Mouse (Mus musculus): ENCODE measurements around the gene Faap20.
A peak's percentile ranks its signal among the peaks of the same experiment; 100 is the strongest.

Faap20 gene

GRCm38 (mm10) chr4:155220213-155221100, 29.1 kb upstream of the Faap20 start:
- no peak for DNase-seq (ENCODE audit: low read depth in 1 of 2, low spot score in 2 of 2)

DNA sequence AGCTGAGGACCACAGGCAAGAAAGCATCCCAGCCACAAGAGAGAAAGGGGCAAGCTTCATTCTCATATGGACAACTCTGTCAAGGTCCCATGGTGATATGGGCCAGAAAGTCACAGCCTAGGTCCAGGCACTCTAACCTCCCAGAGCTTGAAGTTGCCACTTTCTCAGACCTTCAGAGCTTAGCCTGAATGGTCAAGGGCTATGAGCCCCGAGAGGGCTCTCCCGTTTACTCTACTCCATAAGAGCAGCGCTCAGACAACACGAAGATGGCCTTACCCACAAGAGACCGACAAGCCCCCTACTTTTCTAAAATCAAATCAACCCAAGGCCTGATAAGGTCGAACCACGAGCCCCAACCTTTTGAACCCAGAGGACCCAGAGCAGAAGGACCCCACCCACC, 28.5 kb upstream of the Faap20 start:
- DNase-seq (ENCODE audit: low read depth in 1 of 2, low spot score in 2 of 2): no peak

DNA sequence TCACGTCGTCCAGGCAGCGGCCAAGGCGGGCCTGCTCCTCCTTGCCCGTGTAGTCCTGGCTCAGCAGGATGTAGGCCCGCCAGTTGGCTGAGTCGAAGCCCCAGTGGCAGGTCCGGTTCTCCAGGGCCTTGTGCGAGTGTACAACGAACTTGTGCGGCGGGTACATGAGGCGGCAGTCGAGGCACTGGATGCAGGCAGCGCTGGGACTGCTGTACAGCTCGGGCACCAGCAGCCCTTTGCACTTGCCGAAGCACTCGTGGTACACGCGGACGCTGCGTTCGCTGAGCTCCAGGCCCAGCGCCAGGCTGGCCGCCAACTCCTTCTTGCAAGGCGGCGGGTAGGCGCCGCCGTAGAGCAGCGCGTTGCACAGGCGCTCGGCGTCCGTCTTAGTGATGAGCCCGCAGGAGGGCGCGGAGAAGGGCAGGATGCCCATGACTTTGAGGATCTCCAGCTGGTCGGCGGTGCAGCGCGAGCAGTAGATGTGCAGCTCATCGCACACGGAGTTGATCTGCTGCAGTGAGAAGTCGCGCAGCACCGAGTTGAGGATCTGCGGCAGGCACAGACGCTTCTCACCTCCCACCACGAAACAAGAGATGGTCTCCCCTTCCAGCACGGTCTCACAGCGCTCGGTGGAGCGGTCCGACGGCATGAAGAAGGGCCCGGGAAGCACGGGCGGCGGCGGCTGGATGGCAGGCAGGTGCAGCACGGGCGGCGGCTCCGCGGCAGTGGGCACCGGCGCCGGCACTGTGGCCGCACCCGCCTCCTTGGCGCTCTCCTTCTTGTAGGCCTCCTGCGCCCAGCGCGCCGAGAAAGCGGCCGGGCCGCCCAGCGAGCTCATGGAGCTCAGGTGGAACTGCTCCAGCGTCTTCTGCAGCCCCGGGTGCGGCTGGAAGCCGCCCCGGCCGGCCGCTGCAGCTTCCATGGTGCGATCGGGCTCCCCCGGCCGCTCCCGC, 27.7 kb upstream of the Faap20 start:
- DNase-seq (ENCODE audit: low read depth in 1 of 2, low spot score in 2 of 2): peak in 1 of 2 experiments; percentile 23

DNA sequence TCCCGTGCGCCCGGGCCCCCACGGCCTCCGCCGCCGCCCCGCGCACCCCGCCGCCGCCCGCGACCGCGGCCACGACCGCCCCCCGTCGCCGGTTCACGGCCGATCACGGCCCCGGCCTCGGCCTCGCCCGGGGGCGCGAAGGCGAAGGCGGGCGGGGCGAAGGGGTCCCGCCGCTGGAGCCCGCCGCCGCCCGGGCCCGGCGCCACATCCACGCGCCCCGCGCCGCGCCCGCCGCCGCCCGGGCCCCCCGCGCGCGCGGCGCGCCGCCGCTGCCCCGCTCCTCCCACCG, 27.1 kb upstream of the Faap20 start, which contains the start of gene Ski:
Gene Ski (minus strand): TSS at position 41 of the 289 bp plus-strand sequence.
- DNase-seq (ENCODE audit: low read depth in 1 of 2, low spot score in 2 of 2): no peak

DNA sequence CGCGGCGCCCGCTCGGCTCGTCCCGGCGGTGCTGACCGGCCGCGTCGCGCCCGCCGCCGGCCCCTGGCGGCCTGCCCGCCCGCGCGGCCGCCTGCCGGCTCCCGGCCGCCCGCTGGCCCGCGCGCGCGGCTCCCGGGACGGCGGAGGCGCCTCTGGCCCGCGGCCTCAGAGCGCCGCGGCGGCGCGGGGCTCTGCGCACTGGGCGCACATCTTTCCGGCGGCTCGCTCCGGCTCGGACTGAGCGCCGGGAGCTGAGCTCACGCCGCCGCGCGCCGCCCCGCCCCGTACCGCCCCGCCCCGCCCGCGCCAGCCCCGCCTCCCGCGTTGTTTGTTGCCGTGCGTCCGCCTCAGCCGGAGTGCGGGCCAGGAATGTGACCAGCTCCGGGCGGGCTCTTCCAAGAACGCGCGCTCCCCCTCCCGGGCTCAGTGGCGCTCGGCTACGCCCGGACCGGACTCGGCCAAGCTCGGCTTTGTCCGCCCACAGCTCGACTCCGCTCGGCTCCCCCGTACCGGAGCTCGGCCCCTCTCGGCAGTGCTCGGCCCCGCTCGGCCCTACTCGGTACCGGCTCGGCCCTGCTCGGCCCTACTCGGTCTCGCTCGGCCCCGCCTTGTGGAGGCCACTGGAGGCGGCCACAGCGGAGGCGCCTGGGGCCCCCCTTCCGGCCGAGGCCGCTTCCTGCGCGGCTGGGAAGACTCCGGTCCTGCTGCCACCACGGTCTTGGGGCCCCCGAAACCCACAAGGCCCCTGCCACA, 26.6 kb upstream of the Faap20 start:
- DNase-seq (ENCODE audit: low read depth in 1 of 2, low spot score in 2 of 2): peak; percentile 97 to 99

GRCm38 (mm10) chr4:155223594-155224528, 25.7 kb upstream of the Faap20 start:
- DNase-seq (ENCODE audit: low read depth in 1 of 2, low spot score in 2 of 2): no peak

GRCm38 (mm10) chr4:155225918-155226317, 23.7 kb upstream of the Faap20 start:
- DNase-seq (ENCODE audit: low read depth in 1 of 2, low spot score in 2 of 2): no peak

GRCm38 (mm10) chr4:155227986-155228385, 21.6 kb upstream of the Faap20 start:
- DNase-seq (ENCODE audit: low read depth in 1 of 2, low spot score in 2 of 2): no peak

DNA sequence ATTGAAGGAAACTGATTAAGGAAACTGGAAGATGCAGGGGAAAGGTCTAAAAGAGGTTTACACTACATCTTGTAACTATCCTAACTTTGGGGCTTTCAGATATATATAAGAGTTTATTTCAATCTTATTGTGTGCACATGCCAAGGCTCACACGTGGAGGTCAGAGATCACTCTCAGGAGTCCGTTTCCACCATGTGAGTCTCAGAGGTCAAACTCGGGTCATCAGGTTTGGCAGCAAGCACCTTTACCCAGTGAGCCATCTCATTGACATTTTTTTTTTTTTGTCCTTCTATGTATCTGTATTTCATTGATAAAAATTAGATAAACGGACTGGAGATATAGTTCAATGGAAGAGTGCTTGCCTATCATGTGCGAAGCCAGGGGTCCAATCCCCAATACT, 21.1 kb upstream of the Faap20 start:
- no peak for DNase-seq (ENCODE audit: low read depth in 1 of 2, low spot score in 2 of 2)

- no peak for DNase-seq (ENCODE audit: low read depth in 1 of 2, low spot score in 2 of 2)
These were observed 15.7 kb upstream of the Faap20 start for GRCm38 (mm10) chr4:155233878-155234277.

DNA sequence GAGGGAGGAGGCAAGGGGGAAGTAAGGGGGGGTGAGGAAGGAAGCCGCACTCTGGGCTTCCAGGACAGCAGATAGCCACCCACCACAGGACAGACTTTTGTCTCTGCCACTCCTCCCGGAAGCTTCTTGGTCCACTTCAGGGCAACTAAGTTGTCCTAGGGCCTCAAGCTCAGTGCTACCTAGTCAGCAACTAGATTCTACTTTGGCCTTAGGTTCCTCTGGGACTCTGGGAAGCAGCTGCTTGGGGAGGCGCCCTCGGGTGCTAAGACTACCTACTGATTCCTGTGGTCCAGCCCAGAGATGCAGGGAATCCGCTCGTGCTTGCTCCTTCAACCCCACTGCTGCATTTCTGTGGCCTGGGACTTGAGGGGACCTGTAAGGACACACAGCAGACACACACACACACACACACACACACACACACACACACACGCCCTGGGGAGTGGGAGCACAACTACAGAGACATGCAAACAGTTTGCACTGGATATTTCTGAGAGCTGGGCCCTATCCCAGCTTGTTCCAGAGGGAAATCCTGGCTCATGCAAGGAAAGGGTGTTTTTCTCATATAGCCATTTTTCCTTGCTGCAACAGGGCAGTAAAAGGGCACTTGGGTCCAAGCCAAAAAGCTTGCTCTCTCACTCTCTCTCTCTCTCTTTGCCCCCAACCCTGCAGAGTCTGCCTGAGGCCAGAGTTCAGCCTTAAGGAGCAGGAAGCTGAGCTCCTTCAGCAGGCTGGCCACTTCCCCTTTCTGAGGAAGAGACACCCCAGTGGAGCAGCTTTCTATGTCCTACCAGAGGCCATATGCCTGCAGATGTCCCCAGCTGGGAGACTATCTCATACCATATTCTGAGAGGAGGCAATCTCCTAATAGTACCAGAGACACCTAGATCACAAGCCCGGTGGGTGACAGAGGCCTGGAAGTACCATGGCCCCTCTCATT, 15.0 kb upstream of the Faap20 start:
- peak; percentile 24 to 44 for DNase-seq (ENCODE audit: low read depth in 1 of 2, low spot score in 2 of 2)

GRCm38 (mm10) chr4:155235311-155236119, 14.1 kb upstream of the Faap20 start:
- peak; percentile 16 to 17 for DNase-seq (ENCODE audit: low read depth in 1 of 2, low spot score in 2 of 2)

DNA sequence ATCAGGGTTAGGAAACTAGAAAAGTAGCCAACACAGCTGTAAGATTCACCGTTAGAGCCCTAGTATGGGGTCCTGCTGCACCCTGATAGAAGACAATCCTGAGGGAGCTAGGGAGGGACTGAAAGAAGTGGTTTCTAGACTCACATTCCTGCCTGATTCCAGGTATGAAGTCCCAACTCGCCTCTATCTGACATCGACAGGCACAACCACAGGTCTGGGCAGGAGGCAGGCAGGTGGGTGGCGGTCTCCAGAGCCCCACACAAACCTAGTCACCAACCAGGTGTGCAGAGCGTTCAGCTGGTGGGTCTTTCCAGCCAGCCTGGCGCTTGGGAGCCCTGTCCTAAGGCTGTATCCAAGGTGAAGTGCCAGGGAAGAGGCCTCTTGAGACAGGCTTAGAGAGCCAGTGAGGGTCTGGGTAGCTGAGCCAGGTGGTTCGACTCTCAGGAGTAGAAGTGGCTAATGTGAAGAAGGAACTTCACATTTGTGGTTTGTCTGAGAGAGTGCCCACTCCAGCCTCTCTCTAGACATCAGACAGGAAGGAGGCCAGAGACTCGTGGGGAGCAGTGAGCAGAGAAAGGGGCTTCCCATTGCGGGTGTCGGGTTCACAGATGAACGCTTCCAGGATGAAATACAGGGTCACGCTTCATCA, 12.7 kb upstream of the Faap20 start:
- no peak for DNase-seq (ENCODE audit: low read depth in 1 of 2, low spot score in 2 of 2)

DNA sequence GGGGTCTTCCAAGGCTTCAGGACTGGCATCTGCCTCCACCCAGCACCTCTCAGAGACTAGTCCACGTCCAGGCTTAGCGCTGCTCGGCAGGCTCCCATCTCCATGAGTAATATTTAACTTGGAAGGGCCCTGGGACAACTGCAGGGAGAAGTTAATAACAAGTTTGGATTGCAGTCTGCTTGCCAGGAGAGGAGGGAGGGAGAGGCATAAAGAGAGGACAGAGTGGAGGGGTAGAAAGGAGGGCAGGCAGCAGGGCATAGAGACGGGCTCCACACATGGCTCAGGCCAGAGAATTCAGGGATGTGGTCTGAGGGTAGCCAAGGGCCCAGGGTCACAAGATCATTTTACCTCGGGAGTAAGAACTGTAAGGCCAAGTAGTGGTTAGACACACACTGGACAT, 11.3 kb upstream of the Faap20 start:
- DNase-seq (ENCODE audit: low read depth in 1 of 2, low spot score in 2 of 2): no peak

DNA sequence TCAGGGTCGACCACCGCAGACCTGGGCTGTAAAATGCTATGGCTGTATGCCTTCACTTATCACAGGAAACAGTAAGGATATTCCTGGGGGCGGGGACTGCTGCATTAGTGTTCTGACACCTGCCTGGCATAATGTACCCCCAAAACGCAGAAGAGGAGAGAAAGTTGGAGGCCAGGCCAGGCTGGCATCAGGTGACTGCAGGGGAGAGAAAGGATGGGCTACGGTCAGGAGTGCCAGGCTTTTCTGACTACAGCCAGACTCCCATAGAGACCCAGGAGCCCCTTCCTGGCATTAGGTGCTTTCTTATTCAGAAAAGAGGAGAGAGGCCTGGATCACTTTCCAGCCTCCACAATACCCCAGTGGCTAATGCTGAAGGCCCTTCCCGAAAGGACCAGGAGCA, 10.1 kb upstream of the Faap20 start:
- DNase-seq (ENCODE audit: low read depth in 1 of 2, low spot score in 2 of 2): no peak

GRCm38 (mm10) chr4:155241789-155242188, 7.8 kb upstream of the Faap20 start:
- no peak for DNase-seq (ENCODE audit: low read depth in 1 of 2, low spot score in 2 of 2)

DNA sequence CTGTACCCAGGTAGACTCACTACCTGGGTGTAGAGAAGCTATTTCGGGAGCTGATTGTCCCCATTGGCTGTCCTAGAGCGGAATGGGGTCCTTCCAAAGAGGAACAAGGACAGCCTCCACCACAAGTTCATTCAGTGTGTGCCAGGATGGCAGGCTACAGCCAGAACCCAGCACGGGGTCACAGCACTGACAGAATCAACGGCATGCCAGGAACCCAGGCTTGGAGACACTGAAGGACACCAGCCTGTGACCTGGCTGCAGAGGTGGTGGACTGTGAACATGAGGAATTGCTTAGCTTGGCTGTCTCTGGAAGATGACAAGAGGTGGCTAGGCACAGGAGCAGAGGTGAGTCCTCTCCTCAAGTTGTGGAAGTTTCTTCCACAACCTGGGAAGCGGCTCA, 7.3 kb upstream of the Faap20 start:
- DNase-seq (ENCODE audit: low read depth in 1 of 2, low spot score in 2 of 2): no peak

DNA sequence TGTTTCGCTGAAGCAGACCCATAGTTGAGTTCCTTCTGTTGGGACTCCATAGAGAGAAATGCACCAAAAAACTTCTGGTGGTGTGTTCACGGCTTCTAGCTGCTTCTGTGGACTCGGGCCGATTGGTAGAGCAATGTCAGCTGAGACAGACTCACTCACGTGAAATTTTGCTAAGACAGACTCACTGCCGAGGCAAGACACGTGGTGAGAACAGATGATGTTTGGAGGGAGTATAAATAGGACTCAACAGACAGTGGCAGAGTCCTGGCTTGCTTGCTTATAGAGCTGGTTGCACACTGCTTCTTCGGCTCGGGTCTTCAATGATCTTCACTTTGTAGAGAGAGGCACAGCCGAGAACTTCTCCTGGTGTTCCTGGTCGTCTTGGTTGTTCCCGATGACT, 6.4 kb upstream of the Faap20 start:
- no peak for DNase-seq (ENCODE audit: low read depth in 1 of 2, low spot score in 2 of 2)
